Mouse (Mus musculus): ENCODE results near the gene Eps15. TPM values are rescaled to one million over a fixed set of nuclear protein-coding genes. Genes with fewer than 3 reads are reported as not detected.
"Not testable (repeated sequence)": the region's sequence is repeated elsewhere in the genome, so short reads cannot be mapped to it uniquely, and the experiment has no call there.

Gene Eps15
- polyA plus RNA-seq, 1 experiment: 14.1 TPM

GRCm38 (mm10) chr4:109393229-109393779 is 113.2 kb downstream of the Eps15 start:
- DNase-seq: no peak
- Histone ChIP-seq H3K4me1 (replicated peaks; ENCODE audit: control insufficient read depth, insufficient read depth, low read length) (no peaks in the 10 kb centered on the region), H3K4me3 (ENCODE audit: control insufficient read depth, insufficient read depth, low read length) (no peak overlapping the region), H3K27ac (ENCODE audit: control insufficient read depth, insufficient read depth, low read length) (no peak overlapping the region), H3K27me3 (ENCODE audit: control insufficient read depth, insufficient read depth, low read length) (no peaks in the 10 kb centered on the region), H3K36me3 (ENCODE audit: control insufficient read depth, insufficient read depth, low read length) (no peaks in the 10 kb centered on the region)
- 45% methylated on average over 6 of the region's 6 CpGs for WGBS
- no peak for TF ChIP-seq POLR2A (IDR thresholded peaks at IDR 0.05; ENCODE audit: control insufficient read depth, extremely low read depth, insufficient read depth, low read length, poor library complexity)
- TF ChIP-seq CTCF (IDR thresholded peaks at IDR 0.05; ENCODE audit: borderline replicate concordance, control insufficient read depth, extremely low read depth, insufficient read depth, low read length, poor library complexity): no peak

GRCm38 (mm10) chr4:109393902-109394301 is 113.8 kb downstream of the Eps15 start:
- no peak overlapping the region for H3K4me3 ChIP-seq (ENCODE audit: control insufficient read depth, insufficient read depth, low read length)
- H3K27me3 ChIP-seq (ENCODE audit: control insufficient read depth, insufficient read depth, low read length): no peaks in the 10 kb centered on the region
- H3K36me3 ChIP-seq (ENCODE audit: control insufficient read depth, insufficient read depth, low read length): no peaks in the 10 kb centered on the region
- no peak for DNase-seq
- no peak for TF ChIP-seq CTCF (IDR thresholded peaks at IDR 0.05; ENCODE audit: borderline replicate concordance, control insufficient read depth, extremely low read depth, insufficient read depth, low read length, poor library complexity)
- TF ChIP-seq POLR2A (IDR thresholded peaks at IDR 0.05; ENCODE audit: control insufficient read depth, extremely low read depth, insufficient read depth, low read length, poor library complexity): no peak
- no peaks in the 10 kb centered on the region for H3K4me1 ChIP-seq (replicated peaks; ENCODE audit: control insufficient read depth, insufficient read depth, low read length)
- H3K27ac ChIP-seq (ENCODE audit: control insufficient read depth, insufficient read depth, low read length): no peak overlapping the region
- WGBS: 14% methylated on average over 13 of the region's 13 CpGs

- no peaks in the 10 kb centered on the region for H3K4me1 ChIP-seq (replicated peaks; ENCODE audit: control insufficient read depth, insufficient read depth, low read length)
- WGBS: 23% methylated on average over 13 of the region's 13 CpGs
- DNase-seq: no peak
- H3K27ac ChIP-seq (ENCODE audit: control insufficient read depth, insufficient read depth, low read length): no peak overlapping the region
- no peak for TF ChIP-seq CTCF (IDR thresholded peaks at IDR 0.05; ENCODE audit: borderline replicate concordance, control insufficient read depth, extremely low read depth, insufficient read depth, low read length, poor library complexity)
- TF ChIP-seq POLR2A (IDR thresholded peaks at IDR 0.05; ENCODE audit: control insufficient read depth, extremely low read depth, insufficient read depth, low read length, poor library complexity): no peak
- H3K36me3 ChIP-seq (ENCODE audit: control insufficient read depth, insufficient read depth, low read length): no peaks in the 10 kb centered on the region
- H3K27me3 ChIP-seq (ENCODE audit: control insufficient read depth, insufficient read depth, low read length): no peaks in the 10 kb centered on the region; the same call in 1 of the 2 replicates
- no peak overlapping the region for H3K4me3 ChIP-seq (ENCODE audit: control insufficient read depth, insufficient read depth, low read length)
These were observed 114.4 kb downstream of the Eps15 start for GRCm38 (mm10) chr4:109394314-109395074.

DNA sequence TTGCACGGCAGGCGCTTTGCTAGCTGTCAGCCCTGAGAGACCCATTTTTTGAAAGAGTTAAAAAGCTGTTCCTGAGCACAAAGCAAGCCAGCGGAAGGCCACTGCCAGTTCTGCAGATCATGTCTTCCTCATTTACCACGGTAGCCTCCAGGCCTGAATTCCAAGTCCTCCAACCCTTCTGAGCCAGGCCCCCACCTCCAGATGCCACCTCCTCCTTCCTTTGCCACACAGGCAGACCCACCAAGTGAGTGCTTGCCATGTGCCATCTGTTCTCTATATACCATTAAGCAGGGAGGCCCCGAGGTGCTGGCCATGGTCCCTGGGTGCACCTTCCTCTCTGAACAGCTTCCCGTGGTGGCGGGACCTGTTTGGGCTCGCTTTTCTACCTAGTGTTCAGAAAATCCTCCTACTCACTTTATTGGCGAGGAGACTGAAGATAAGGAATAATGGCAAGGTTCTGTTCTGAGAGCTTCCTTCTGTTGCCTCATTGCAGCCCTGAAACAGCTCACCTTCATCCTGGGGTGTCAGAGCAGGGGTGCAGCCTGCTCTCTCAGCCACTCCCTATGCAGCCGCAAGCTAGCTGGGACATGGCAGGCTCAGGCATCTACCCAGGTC is 120.4 kb downstream of the Eps15 start:
- Histone ChIP-seq H3K27ac (ENCODE audit: control insufficient read depth, insufficient read depth, low read length) (no peak overlapping the region), H3K4me3 (ENCODE audit: control insufficient read depth, insufficient read depth, low read length) (no peak overlapping the region), H3K4me1 (replicated peaks; ENCODE audit: control insufficient read depth, insufficient read depth, low read length) (no peaks in the 10 kb centered on the region), H3K36me3 (ENCODE audit: control insufficient read depth, insufficient read depth, low read length) (no peaks in the 10 kb centered on the region), H3K27me3 (ENCODE audit: control insufficient read depth, insufficient read depth, low read length) (no peaks in the 10 kb centered on the region; the same call in 1 of the 2 replicates)
- WGBS: 84% methylated on average over 10 of the region's 10 CpGs
- TF ChIP-seq POLR2A (IDR thresholded peaks at IDR 0.05; ENCODE audit: control insufficient read depth, extremely low read depth, insufficient read depth, low read length, poor library complexity) (no peak), CTCF (IDR thresholded peaks at IDR 0.05; ENCODE audit: borderline replicate concordance, control insufficient read depth, extremely low read depth, insufficient read depth, low read length, poor library complexity) (no peak)
- DNase-seq: no peak

DNA sequence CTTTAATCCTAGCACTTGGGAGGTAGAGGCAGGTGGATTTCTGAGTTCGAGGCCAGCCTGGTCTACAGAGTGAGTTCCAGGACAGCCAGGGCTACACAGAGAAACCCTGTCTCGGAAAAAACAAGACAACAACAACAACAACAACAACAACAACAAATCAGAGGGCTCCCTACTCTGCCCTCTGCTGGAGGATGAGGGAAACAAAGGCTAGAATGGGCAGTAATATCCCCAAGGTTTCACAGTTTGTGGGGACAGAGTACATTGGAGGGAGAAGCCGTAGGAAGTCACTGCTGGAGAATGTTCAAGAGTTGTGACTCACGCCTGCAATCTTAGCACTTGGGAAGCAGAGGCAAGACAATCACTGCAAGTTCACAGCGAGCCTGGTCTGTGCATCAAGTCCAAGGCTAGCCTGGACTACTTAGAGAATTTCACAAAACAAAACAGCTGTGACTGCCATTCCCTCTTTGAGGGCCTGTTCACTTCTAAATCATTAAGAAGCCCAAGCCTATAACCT is 121.2 kb downstream of the Eps15 start:
- Histone ChIP-seq H3K36me3 (ENCODE audit: control insufficient read depth, insufficient read depth, low read length) (no peaks in the 10 kb centered on the region), H3K4me3 (ENCODE audit: control insufficient read depth, insufficient read depth, low read length) (no peak overlapping the region), H3K4me1 (replicated peaks; ENCODE audit: control insufficient read depth, insufficient read depth, low read length) (no peaks in the 10 kb centered on the region), H3K27me3 (ENCODE audit: control insufficient read depth, insufficient read depth, low read length) (peaks cover 2% of the 10 kb centered on the region; the same call in 1 of the 2 replicates), H3K27ac (ENCODE audit: control insufficient read depth, insufficient read depth, low read length) (no peak overlapping the region)
- TF ChIP-seq CTCF (IDR thresholded peaks at IDR 0.05; ENCODE audit: borderline replicate concordance, control insufficient read depth, extremely low read depth, insufficient read depth, low read length, poor library complexity) (no peak), POLR2A (IDR thresholded peaks at IDR 0.05; ENCODE audit: control insufficient read depth, extremely low read depth, insufficient read depth, low read length, poor library complexity) (no peak)
- DNase-seq: no peak
- 84% methylated on average over 5 of the region's 5 CpGs for WGBS

- DNase-seq; H3K4me3 ChIP-seq (ENCODE audit: control insufficient read depth, insufficient read depth, low read length); H3K36me3 ChIP-seq (ENCODE audit: control insufficient read depth, insufficient read depth, low read length); H3K4me1 ChIP-seq (replicated peaks; ENCODE audit: control insufficient read depth, insufficient read depth, low read length); H3K27ac ChIP-seq (ENCODE audit: control insufficient read depth, insufficient read depth, low read length): not testable (repeated sequence)
- peaks cover 13% of the 10 kb centered on the region; the same call in 1 of the 2 replicates for H3K27me3 ChIP-seq (ENCODE audit: control insufficient read depth, insufficient read depth, low read length)
- 92% methylated on average over 3 of the region's 3 CpGs for WGBS
These were observed 124.8 kb downstream of the Eps15 start for GRCm38 (mm10) chr4:109404908-109405307.
